Mouse (Mus musculus) CH12.LX (cell line): ENCODE results near the gene Cped1. TPM values are rescaled to one million over a fixed set of nuclear protein-coding genes. Genes with fewer than 3 reads are reported as not detected.

ENCODE experiments used
- DNase-seq: peaks from one replicate; pipeline ENCODE4 v3.0.0-alpha.2; 2013; ENCODE audit errors: extremely low read depth
- H3K27ac ChIP-seq: 2 replicates; pipeline ENCODE4 v1.5.1; 2012; ENCODE audit warnings: low read depth, mild to moderate bottlenecking, control low read depth, moderate library complexity; ENCODE audit not compliant: insufficient read depth
- H3K27me3 ChIP-seq: replicated peaks from 2 replicates; pipeline ENCODE3; 2012; ENCODE audit warnings: inconsistent platforms
- H3K36me3 ChIP-seq, 2 experiments: replicated peaks in 1 of 2; 2 replicates each; pipeline versions ENCODE3 to v1.6.1; 2012; ENCODE audit warnings: inconsistent platforms in 1 of 2, low read length in 1 of 2, mild to moderate bottlenecking in 1 of 2, mixed read lengths in 1 of 2, moderate library complexity in 1 of 2; ENCODE audit not compliant: control insufficient read depth in 1 of 2, insufficient read depth in 1 of 2
- H3K4me1 ChIP-seq, 2 experiments: 2 replicates each; pipeline ENCODE4 v1.6.1; 2012; ENCODE audit warnings: inconsistent platforms in 1 of 2, moderate library complexity in 1 of 2; ENCODE audit not compliant: insufficient read depth in 2 of 2, control insufficient read depth in 1 of 2
- H3K4me2 ChIP-seq: 2 replicates; pipeline ENCODE4 v1.6.1; 2012; ENCODE audit warnings: low read depth, mild to moderate bottlenecking, control low read depth; ENCODE audit not compliant: poor library complexity, insufficient read depth, severe bottlenecking
- H3K4me3 ChIP-seq, 3 experiments: fragments of 150-350 bp in 1 of 3; sonication (generic) in 1 of 3; replicated peaks in 1 of 3; 2 replicates each; pipeline versions ENCODE3 to v1.5.1; 2011 to 2012; ENCODE audit warnings: low read depth in 2 of 3, low read length in 2 of 3, mild to moderate bottlenecking in 2 of 3, moderate library complexity in 2 of 3, control low read depth in 1 of 3, improper control_type of control experiment in 1 of 3, inconsistent platforms in 1 of 3, mixed read lengths in 1 of 3; ENCODE audit not compliant: poor library complexity in 1 of 3
- H3K79me2 ChIP-seq: replicated peaks from 2 replicates; pipeline ENCODE4 v1.6.1; 2012; ENCODE audit warnings: mild to moderate bottlenecking, moderate library complexity; ENCODE audit not compliant: control insufficient read depth, poor library complexity, insufficient read depth, severe bottlenecking; ENCODE audit errors: extremely low read depth
- H3K9ac ChIP-seq: 2 replicates; pipeline ENCODE4 v1.6.1; 2012; ENCODE audit warnings: low read depth, mild to moderate bottlenecking, control low read depth, moderate library complexity; ENCODE audit not compliant: insufficient read depth
- H3K9me3 ChIP-seq: replicated peaks from 2 replicates; pipeline ENCODE3; 2012; ENCODE audit warnings: low read length, inconsistent platforms, mixed read lengths
- CHD1 ChIP-seq: IDR thresholded peaks from 2 replicates; pipeline ENCODE4 v1.6.1; 2012; ENCODE audit warnings: low read depth, low read length, improper control_type of control experiment, inconsistent platforms
- CTCF ChIP-seq, 2 experiments: IDR thresholded peaks in 1 of 2; conservative IDR thresholded peaks in 1 of 2; 2 replicates each; pipeline ENCODE4 v1.5.1; 2011 to 2012; ENCODE audit warnings: low read depth in 2 of 2, low read length in 2 of 2, improper control_type of control experiment in 1 of 2, inconsistent platforms in 1 of 2, mild to moderate bottlenecking in 1 of 2, moderate library complexity in 1 of 2
- ELF1 ChIP-seq: IDR thresholded peaks from 2 replicates; pipeline ENCODE4 v1.6.1; 2014; ENCODE audit warnings: low read depth, mild to moderate bottlenecking, inconsistent platforms, low read length, improper control_type of control experiment
- EP300 ChIP-seq: IDR thresholded peaks from 2 replicates; pipeline ENCODE4 v1.6.1; 2011; ENCODE audit warnings: low read length, improper control_type of control experiment
- ETS1 ChIP-seq: conservative IDR thresholded peaks from 2 replicates; pipeline ENCODE4 v1.6.1; 2012; ENCODE audit warnings: low read depth, mild to moderate bottlenecking, inconsistent platforms, low read length, improper control_type of control experiment, moderate library complexity
- GABPA ChIP-seq: IDR thresholded peaks from 2 replicates; pipeline ENCODE4 v1.6.1; 2012; ENCODE audit warnings: low read depth, low read length, improper control_type of control experiment, inconsistent platforms; ENCODE audit not compliant: insufficient replicate concordance
- IRF4 ChIP-seq: IDR thresholded peaks from 2 replicates; pipeline ENCODE4 v1.6.1; 2014; ENCODE audit warnings: low read depth, mild to moderate bottlenecking, inconsistent platforms, low read length, improper control_type of control experiment
- JUN ChIP-seq: IDR thresholded peaks from 2 replicates; pipeline ENCODE4 v1.6.1; 2011; ENCODE audit warnings: low read depth, mild to moderate bottlenecking, low read length, improper control_type of control experiment, moderate library complexity; ENCODE audit not compliant: insufficient read depth
- MAX ChIP-seq: IDR thresholded peaks from 2 replicates; pipeline ENCODE4 v1.6.1; 2011; ENCODE audit warnings: low read length, improper control_type of control experiment
- MEF2A ChIP-seq: IDR thresholded peaks from 2 replicates; pipeline ENCODE4 v1.6.1; 2014; ENCODE audit warnings: low read depth, mild to moderate bottlenecking, inconsistent platforms, low read length, improper control_type of control experiment, borderline replicate concordance
- MYC ChIP-seq: IDR thresholded peaks from 2 replicates; pipeline ENCODE4 v1.6.1; 2011; ENCODE audit warnings: low read depth, mild to moderate bottlenecking, improper control_type of control experiment, low read length
- POLR2A ChIP-seq: IDR thresholded peaks from 2 replicates; pipeline ENCODE4 v1.6.1; 2011; ENCODE audit warnings: low read depth, mild to moderate bottlenecking, improper control_type of control experiment, low read length
- RAD21 ChIP-seq: IDR thresholded peaks from 2 replicates; pipeline ENCODE4 v1.6.1; 2011; ENCODE audit warnings: low read depth, mild to moderate bottlenecking, low read length, improper control_type of control experiment, moderate library complexity
- RCOR1 ChIP-seq: conservative IDR thresholded peaks from 2 replicates; pipeline ENCODE4 v1.6.1; 2012; ENCODE audit warnings: low read depth, mild to moderate bottlenecking, inconsistent platforms, low read length, improper control_type of control experiment
- TCF12 ChIP-seq: IDR thresholded peaks from 2 replicates; pipeline ENCODE4 v1.6.1; 2014; ENCODE audit warnings: low read depth, mild to moderate bottlenecking, inconsistent platforms, low read length, improper control_type of control experiment
- UBTF ChIP-seq: IDR thresholded peaks from 2 replicates; pipeline ENCODE4 v1.6.1; 2012; ENCODE audit warnings: low read depth, mild to moderate bottlenecking, inconsistent platforms, low read length, improper control_type of control experiment, moderate library complexity
- USF1 ChIP-seq: IDR thresholded peaks from 2 replicates; pipeline ENCODE4 v1.6.1; 2014; ENCODE audit warnings: low read depth, mild to moderate bottlenecking, inconsistent platforms, low read length, improper control_type of control experiment
- USF2 ChIP-seq: conservative IDR thresholded peaks from 2 replicates; pipeline ENCODE4 v1.6.1; 2011; ENCODE audit warnings: low read depth, low read length, improper control_type of control experiment
- dilution Hi-C: fragments of 300-500 bp; cut with MboI; formaldehyde crosslinking; loops from 2 replicates; pipeline ENCODE4 v1.14.3; 2020; ENCODE audit warnings: low sequenced_read_pairs; ENCODE audit not compliant: extremely low pct_unique_long_range_greater_than_20kb, extremely low pct_ligation_motif_present
- in situ Hi-C: fragments of 300-500 bp; cut with MboI; formaldehyde crosslinking; loops from 3 replicates; pipeline ENCODE4 v1.14.3; 2019; ENCODE audit warnings: low sequenced_read_pairs, low pct_ligation_motif_present, low pct_unique_long_range_greater_than_20kb, mixed read lengths
- polyA plus RNA-seq: library from polyadenylated mRNA; unstranded; fragments of >175 nt; gene quantifications from 2 replicates; pipeline ENCODE4 v1.2.1, GENCODE M21; 2012; ENCODE audit warnings: low read depth; ENCODE audit not compliant: insufficient read length
- total RNA-seq, 2 experiments: library from RNA; depleted of rRNA; stranded (reverse); fragments of 300-350 nt in 1 of 2; fragments of >200 nt in 1 of 2; gene quantifications; 2 replicates each; pipeline ENCODE4 v1.2.3; 2012 to 2014

Cped1 gene
- total and polyA plus RNA-seq, 3 experiments: 0.51 to 6.8 (median 1.1) TPM

DNA sequence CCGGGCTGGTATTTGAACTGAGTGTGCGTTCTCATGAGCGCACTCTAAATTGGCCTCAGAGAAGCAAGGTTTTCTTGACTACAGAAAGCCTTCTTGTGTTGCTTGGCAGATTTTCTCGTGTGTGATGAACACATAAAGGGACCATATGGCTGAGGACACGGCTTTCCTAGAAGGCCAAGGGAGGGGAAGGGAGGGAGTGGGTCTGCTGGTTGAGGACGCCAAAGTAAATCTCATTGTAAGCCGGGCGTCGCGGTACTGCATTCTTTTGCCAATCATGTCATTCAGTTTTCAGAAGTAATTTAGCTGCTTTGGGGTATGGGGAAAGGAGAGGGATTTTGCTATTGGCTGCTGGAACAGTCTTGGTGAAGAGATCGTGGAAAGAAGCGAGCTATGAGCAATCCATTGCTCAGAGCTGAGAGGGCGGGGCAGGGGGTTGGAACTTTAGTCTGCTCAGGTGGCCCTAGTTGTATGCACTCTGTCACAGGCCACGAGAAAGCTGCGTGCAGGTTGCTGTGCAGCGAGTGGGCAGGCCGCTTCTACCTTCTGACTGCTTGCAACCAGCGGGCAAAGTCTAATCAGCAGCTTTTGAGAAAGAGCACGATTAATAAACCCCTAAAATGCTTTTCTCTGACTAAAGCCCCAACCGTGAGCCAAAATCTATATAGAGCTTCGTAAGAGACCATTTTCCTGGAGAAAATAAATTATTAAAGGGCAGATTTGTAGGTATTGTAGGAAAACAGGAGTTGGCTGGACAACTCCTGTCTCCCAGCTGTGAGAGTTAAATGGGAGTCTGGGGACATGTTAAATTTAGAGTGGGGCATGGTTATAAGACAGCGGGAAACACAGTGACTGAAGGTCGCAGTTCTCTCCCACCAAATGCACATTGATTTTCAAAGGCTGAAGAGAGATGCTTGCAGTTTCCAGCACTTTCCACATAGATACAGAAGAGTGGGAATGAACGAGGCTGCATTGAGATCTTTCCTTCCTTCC lies 203.9 kb downstream of the Cped1 start:
- in situ Hi-C loops (no loop called here), dilution Hi-C loops (no loop called here)
- Histone ChIP-seq H3K9me3 (no peaks in the 10 kb centered on the region), H3K36me3 (no peaks in the 10 kb centered on the region), H3K27ac (no peak overlapping the region), H3K4me1 (peaks cover 4 to 14% of the 10 kb centered on the region in 2 experiments; a peak in 3 of 4 replicates), H3K27me3 (no peaks in the 10 kb centered on the region), H3K4me2 (no peak overlapping the region), H3K9ac (no peak overlapping the region), H3K4me3 (no peak overlapping the region), H3K79me2 (no peaks in the 10 kb centered on the region)
- DNase-seq: no peak
- TF ChIP-seq CTCF (conservative IDR thresholded peaks at IDR 0.05 in 1 of 2, IDR thresholded peaks at IDR 0.05 in 1 of 2; ENCODE audit: low read depth in 2 of 2, low read length in 2 of 2) (no peak), MAX (no peak), GABPA (no peak), UBTF (no peak), EP300 (no peak), USF2 (no peak), RCOR1 (no peak), CHD1 (no peak), RAD21 (no peak), USF1 (no peak)

- in situ Hi-C loops: no loop called here
- no peak overlapping the region for H3K4me3 ChIP-seq
- TF ChIP-seq TCF12: no peak
- TF ChIP-seq, all 38 proteins: peak for 0
- Histone ChIP-seq H3K4me2 (peak overlapping the region; percentile 67; the same call in 1 of the 2 replicates), H3K27me3 (no peaks in the 10 kb centered on the region), H3K9me3 (no peaks in the 10 kb centered on the region), H3K9ac (peak overlapping the region; percentile 33; the same call in 1 of the 2 replicates), H3K79me2 (no peaks in the 10 kb centered on the region), H3K27ac (no peak overlapping the region), H3K4me1 (peaks cover 34 to 54% of the 10 kb centered on the region in 2 experiments), H3K36me3 (no peaks in the 10 kb centered on the region)
- DNase-seq: no peak
- dilution Hi-C loops: no loop called here
Measured at GRCm38 (mm10) chr6:22198603-22199002, 212.9 kb downstream of the Cped1 start.

- no peak overlapping the region for H3K4me3 ChIP-seq
Measured at GRCm38 (mm10) chr6:22199473-22199872, 213.8 kb downstream of the Cped1 start.

More at GRCm38 (mm10) chr6:22199473-22199872, 213.8 kb downstream of the Cped1 start:
- H3K27me3 ChIP-seq: no peaks in the 10 kb centered on the region
- dilution Hi-C loops (no loop called here), in situ Hi-C loops (no loop called here)
- H3K4me2 ChIP-seq: peak overlapping the region; percentile 67
- no peaks in the 10 kb centered on the region for H3K9me3 ChIP-seq
- TF ChIP-seq ETS1 (peak; percentile 39; the same call in 1 of the 2 replicates), EP300 (peak; percentile 75), JUN (peak; percentile 55), MYC (0 out of 2 replicates have a peak, but pooled peaks have one; percentile 17), POLR2A (no peak), IRF4 (peak; percentile 81), MEF2A (no peak), ELF1 (0 out of 2 replicates have a peak, but pooled peaks have one; percentile 34)
- DNase-seq: peak; percentile 47
- H3K79me2 ChIP-seq: no peaks in the 10 kb centered on the region
- H3K4me1 ChIP-seq: peaks cover 30 to 47% of the 10 kb centered on the region in 2 experiments
- no peaks in the 10 kb centered on the region for H3K36me3 ChIP-seq
- peak overlapping the region; percentile 62; the same call in 1 of the 2 replicates for H3K27ac ChIP-seq
- peak overlapping the region; percentile 33; the same call in 1 of the 2 replicates for H3K9ac ChIP-seq
